Mouse (Mus musculus): Measurements from ENCODE around the gene Cnot10.
A peak's percentile ranks its signal among the peaks of the same experiment; 100 is the strongest.

Cnot10 gene

DNA sequence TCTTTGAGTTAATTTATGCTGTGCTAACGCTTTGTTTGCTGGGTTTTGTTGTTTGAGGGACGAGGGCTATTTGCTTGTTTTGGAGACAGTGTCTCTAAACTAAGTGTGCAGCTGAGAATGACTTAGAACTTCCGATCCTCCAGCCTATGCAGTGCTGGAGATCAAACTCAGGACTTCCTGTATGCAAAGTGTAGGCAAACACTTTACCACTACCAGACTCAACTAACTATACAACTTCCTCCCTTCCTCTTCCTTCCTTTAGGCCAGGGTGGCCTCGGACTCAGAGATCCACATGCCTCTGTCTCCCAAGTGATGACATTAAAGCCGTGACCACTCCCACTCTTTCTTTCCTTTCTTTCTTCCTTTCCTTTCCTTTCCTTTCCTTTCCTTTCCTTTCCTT lies 66.5 kb downstream of the Cnot10 start:
- no peak for DNase-seq

DNA sequence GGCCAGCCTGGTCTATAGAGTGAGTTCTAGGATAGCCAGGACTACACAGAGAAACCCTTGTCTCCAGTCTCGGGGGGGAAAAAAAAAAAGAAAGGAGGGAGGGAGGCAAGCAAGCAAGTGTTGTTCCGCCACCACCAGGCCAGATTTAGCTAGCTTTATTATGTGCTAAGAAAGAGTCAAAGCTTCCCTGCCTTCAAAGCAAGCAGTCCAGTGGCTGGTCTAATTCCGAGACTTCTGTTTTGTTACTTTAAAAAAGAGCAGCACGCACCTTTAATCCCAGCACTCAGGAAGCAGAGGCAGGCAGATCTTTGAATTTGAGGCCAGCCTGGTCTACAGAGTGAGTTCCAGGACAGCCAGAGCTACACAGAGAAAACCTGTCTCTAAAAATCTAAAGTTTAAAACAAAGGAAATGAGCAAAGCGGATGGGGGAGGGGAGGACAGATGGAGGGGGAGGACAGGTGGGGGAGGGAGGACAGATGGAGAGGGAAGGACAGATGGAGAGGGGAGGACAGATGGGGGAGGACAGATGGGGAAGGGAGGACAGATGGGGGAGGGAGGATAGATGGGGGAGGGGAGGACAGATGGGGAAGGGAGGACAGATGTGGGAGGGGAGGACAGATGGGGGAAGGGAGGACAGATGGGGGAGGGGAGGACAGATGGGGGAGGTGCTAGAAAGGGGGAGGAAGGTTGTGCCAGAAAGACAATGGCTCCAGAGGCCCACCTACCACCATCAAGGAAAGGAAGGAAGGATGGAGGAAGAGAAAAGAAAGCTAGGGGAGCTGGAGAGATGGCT lies 71.1 kb downstream of the Cnot10 start:
- no peak for DNase-seq

DNA sequence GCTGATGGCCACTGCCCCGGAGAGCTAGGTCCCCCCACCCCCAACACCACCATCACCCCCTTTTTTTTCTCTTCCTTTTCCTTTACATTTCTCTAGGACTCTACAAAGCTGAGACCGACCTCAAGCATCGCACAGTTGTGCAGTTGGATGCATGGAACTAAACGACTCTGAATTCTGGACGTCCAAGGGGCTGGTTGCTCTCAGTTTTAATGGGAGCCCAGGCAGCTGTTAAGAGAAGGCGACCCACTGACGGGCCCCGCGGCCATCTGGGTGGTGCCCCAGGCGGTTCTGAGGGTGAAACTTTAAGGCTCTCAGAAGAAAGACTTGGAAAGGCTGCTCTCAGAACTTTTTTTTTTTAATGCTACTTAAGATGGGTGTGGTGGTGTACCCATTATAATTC lies 75.3 kb downstream of the Cnot10 start:
- DNase-seq = no peak

DNA sequence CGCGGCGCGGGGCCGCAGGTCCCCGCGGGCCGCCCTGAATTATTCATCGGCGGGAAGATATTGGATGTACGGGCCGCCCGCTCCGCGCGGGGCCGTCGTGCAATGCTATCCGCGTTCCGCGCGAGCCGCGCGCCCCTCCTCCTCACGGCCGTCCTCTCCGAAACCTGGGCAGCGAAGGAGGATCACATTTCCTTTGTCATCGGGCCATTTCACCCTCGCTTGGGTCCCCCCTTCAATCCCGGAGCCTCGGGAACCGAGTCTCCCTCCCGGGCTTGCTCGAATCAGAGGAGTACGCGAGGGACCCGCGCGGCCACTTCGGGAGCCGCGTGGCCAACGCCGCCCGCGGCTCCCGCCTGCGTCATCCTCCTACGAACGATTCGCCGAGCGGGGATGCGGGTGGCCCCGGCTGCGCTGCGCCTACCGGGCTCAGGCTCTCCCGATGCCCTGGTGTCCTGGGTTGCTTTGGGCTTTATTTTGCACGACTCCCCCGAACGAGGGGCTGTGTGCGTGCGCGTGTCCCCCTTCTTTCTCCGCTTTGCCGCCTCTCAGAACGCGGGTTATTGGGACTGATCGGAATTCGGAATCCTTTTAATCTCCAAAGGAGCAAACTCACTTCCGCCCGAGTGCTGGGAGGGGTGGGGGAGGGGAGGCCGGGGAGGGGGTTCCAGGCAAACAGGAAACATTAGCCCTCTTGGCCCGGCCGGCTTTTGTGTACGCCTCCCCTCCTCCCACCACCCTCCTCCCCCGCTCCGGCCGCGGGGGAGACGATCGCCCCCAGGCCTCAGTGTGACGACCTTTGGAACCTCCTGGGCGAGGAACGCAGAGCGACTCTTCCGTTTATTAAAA lies 76.0 kb downstream of the Cnot10 start, which contains the start of gene Trim71:
TSS of gene Trim71 (minus strand) at position 609 of the 846 bp plus-strand sequence.
- peak; percentile 35 for DNase-seq

DNA sequence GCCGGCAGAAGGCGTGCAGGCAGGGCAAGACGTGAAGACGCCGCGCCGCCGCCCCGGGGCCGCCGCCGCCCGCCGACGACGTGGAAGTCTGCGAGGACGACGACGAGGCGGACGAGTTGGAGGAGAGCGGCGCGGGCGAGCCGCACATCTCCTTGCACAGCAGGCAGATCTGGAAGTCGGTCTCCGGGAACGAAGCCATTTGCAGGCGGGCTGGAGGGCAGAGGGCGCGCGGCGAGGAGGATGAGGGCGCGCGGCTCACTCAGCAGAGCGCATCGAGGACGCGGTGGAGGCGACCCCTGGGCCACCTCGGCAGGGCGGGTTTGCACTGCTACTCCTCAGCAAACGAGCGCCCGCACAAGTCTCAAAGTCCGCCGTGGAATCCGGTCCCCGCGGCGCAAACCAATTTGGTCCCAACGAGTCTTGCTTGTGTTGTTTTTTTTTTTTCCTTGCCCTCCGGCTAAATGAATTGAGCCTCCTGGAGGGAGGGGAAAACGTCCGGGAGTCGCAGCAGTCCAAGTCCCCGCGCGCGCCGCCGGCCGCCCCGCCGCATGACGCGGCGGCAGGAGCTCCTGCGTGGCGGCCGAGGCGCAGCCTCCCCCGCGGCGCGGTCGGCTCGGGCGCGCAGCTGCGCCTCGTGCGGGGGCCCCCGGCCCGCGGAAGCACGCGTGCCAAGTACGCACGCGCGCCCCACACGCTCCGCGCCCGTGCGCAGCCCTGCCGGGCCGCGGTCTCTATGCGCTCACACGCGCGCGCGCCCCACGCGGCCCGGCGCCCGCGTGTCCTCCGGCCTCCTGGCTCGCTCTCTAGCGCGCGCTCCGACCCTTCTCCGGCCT lies 76.8 kb downstream of the Cnot10 start:
- DNase-seq = peak; percentile 34

DNA sequence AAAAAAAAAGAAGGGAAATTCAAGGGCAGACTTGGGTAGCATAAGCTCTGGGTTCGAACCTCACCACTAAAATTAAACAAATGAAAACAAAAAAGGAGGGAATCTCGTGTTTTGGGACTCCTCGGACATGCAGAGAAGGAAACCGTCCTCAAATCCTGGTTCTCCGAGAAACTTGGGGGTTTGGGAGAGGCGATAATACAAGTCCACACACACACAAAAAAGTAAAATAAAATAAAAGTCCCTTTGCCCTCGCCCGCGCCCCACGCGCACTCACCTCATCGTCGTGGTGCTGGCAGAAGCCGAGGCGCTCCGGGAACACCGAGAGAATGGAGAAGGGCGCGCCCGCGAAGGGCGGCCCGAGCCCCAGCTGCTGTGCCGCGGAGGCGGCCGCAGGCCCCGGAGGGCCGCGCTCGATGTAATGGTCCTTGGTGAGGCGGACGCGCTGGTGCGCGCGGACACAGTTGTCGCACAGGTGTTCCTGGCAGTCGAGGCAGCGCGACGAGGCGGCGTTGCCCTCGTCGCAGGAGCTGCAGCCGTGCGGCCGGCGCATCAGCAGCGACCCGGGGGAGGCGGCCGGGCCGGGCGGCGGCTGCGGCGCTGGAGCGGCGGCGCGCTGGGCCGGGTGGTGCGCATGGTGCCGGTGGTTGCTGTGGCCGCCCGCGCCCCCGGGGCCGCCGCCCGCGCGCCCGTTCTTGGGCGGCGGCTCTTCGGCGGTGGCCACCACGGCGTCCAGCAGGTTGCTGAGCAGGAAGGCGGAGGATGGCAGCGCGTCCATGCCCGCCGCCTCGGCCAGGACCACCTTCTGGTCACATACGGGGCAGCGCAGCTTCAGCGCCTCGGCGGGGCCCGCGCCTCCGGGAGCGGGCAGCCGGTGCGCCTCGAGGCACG lies 77.7 kb downstream of the Cnot10 start:
- DNase-seq = peak; percentile 13

DNA sequence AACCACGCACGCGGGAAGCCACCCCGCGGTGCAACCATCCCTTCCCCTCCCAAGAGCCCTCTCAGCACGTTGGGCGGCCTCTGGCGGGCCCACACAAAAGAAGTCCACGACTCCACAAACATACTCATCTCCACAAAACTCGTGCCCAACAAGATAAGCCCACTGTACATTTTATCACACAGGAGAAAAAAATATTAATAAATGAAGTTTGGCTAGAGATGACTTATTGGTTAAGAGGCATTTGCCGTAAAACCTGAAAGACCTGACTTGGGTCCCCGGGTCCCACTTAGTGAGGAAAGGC lies 78.4 kb downstream of the Cnot10 start:
- DNase-seq = no peak

DNA sequence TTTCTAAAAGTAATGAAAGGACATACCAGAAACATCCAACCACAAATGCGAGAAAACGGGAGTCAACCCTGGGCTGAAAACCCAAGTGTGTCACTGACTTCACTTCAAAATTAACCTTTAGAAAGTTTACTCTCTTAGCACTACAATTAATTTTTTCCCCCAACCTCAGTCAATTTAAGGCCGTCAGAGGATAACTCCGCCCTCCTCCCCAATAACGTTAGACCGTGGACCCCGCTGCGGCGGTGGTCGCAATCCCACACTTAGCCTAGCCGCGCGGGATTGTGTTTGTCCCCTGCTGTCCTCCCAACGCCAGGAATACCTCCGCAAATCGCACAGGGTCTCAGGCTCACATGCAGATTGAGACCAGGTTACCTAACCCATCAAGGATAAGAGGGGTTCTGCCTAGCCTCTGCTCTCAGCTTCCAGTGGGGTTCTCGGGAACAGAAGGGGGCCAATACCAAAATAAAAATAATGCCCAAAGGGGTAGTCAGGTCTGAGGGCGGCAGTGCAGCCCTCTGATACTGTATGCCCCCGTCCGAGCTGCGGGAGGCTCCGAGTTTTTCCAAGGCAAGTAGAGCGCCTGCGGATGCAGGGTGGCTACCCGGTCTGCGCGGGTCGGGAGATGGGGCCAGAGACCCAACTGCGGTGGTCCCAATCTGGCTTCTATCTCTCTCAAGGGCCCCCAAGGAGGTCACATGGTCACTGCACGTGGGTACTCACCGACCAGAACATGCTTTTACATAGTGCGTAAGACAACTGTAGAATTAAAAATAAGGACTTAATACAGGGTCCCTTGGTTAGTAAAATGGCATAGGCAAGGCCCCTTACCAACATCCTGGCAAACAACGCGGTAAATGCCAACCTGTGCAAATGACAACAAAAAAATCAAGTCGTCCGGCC lies 79.0 kb downstream of the Cnot10 start:
- no peak for DNase-seq

DNA sequence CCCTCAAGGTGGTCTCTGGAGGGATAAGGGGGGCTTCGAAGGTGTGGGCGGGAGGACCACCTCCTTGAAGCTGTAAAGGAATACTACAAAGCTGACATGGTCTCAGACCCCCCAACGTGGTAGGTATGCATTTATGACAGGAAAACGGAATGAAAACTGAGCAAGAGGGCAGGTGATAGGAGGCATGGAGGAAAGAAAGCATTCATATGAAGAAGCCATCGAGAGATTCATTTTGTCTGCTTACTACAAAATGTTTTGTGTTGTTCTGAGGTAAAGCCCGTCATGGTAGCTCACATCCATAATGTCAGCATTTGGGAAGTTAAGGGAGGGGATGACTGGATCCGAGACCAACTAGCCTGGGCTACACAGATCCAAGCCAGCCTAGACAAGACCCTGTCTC lies 79.8 kb downstream of the Cnot10 start:
- DNase-seq = no peak

DNA sequence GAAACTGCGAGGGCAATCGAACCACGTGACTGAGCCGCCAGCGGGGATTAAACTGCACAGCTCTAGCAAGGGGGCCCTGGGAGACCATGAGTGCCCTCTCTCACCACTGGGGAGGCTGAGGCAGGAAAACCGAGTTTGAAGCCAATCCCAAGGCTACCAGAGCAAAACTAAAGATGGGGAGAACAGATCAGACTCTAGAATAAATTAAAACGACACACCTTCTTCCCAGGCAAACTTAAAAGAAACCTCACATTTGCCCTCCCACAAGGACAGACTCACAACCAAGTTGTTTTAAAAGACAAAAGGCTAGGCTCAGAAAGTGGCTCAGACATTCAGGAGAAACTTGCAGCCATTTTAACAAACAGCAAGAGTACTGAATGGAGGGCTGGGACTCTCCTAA lies 82.9 kb downstream of the Cnot10 start:
- DNase-seq = no peak

DNA sequence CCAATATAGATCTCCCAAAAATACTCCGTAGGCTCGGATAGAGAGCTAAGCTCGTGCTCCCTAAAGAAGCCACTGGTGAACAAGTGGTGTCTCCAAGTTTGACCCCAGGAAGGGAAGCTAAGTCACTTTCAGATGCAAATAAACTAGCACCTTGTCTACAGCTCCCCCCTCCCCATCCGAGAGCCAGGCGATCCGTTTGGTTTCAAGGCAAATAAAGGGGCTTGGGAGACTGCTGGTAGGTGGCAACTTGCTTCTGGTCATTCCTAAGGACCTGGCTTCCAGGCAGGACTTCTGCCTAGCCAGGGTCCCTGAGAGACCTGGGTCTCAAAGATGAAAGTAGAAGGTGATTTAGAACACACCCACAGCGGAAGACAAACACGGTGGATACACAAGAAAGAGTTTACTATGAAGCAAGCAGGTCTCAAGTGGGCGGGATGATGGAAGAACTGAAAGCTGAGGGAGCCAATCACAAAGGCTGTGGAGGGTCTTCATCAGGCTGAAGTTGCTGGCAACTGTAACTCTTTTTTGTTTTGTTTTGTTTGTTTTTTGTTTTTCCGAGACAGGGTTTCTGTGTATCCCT lies 83.6 kb downstream of the Cnot10 start:
- DNase-seq = no peak

DNA sequence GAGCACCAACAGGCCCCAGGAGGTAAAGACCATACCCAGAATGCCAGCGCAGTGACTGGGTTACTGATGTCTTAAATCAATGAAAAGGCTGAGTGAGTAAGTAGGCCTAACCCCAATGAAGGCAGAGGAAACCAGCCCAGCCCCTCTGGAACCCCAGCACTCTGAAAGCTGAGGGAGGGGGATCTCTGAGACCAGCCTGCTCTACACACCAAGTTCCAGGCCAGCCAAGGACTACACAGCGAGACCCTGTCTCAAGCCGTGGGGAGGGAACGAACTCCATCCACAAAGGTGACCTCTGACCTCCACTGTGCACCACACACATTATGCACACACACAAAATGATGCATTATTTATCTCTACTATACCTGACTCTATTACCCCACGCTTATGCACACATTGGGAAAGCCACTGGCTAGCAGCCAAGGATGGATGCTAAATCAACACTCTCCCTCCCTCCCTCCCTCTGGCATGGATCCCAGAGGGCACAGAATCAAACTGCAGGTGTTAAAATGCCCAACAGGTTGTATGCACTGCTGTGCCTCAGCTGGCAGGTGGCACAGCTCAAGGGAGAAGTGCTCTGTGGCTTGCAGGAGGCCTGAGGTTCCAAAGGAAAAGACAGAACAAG lies 85.5 kb downstream of the Cnot10 start:
- no peak for DNase-seq

DNA sequence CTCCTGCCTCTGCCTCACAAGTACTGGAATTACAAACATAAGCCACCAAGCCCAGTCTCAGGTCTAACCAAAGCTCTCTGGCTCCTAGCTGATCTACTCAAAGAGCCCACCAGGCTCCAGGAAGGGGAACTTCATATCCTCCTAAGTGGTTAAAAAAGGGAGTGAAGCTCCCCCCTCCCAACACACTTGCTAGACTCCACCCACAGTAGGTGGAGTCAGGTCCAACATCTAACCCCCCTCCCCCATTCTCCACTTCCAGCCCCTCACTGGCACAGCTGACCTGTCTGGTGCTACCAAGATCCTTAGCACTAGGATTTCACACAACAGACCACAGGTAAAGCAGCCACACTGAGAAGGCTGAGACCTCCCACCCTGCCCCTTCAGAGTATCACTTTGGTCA lies 86.2 kb downstream of the Cnot10 start:
- no peak for DNase-seq

DNA sequence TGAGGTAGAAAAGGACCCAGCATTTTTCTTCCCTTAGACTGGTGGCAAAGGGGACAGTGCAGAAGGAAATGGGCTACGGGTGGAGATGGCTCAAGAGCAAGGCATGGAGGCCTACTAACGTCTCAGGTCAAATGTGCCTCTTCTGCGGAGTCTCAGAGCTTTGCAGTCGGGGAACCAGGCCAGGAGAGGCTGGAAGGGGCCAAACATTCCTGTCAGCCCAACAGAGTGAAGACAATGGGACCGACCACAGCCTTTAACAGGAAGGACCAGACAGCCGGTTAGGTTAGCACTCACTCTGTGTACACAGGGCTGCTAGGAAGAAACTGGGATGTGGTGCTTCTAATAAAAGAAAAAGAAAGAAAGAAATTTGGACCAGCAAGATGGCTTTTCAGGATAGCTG lies 90.0 kb downstream of the Cnot10 start:
- DNase-seq = no peak

DNA sequence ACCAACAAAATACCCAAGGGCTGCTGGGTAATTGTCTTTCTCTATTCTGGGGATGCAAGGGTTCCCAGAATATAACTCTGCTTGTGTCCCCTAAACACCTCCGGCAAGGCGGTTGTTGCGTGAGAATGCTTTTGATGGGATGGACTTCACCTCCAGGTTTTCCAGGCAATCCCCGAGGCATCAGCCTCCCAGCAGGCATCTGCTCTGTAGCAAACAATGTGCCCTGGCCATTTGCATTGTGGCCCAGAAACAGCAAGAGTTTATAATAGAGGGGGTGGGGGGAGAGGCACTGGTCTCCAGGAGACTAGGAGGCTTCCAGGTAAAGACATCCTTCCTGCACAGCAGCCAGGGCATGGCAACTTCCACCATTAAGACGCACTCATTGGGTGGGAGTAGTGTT lies 90.9 kb downstream of the Cnot10 start:
- DNase-seq = no peak

DNA sequence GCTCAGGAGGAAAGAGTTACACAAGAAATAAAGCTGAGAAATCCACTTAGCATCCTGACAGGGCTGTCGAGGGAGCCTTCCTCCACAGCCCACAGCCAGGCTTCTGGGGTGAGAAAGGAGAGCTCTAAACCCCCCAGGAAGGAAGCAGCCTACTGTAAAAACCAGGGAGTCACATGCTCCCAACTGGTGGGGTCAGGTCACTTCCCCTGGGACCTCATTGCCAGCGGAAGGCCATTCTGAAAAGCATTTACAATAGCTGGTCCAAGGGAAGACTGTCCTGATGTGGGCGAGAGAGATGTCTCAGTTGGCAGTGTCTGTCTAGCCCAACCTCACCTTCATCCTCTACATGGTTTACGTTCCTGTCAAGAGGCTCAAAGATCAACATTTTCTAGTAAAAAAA lies 91.5 kb downstream of the Cnot10 start:
- DNase-seq = no peak

DNA sequence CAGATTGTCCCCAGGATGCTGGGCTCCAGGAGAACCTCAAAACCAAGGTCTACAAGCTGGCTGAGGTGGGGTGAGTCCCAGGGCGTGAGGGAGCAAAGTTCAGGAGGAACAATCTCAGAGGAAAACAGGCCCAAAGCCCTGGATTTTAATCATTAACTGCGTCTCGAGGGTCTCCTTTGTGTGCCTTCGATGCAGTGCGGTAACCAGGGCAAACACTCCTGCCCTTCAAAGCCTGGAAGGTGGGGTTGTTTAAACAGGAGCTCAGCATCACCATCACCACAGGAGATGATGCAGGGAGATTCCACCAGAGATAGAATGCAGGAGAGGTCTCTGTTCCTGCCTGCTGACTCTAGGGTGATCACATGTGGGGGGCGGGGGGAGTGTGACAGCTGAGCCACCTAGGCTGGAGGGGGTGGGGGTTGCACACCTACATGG lies 92.3 kb downstream of the Cnot10 start:
- no peak for DNase-seq

DNA sequence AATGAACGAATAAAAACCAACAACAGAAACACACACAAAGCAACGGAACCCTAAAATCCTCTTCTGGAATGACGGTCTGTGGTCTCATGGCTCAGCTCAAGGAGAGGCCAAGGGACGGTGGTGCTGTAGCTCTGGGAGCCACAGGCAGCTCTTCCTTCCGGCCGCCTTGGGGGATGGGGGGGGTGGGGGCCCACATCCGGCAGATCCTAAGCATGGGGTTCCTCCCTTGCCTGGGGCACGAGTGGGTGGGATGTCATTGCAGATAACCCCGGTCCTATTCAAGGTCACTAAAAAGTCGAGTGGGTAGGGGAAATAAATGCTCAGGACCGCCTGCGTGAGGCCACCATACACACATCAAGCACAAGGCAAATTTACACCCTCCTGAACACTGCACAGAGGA lies 93.2 kb downstream of the Cnot10 start:
- no peak for DNase-seq

DNA sequence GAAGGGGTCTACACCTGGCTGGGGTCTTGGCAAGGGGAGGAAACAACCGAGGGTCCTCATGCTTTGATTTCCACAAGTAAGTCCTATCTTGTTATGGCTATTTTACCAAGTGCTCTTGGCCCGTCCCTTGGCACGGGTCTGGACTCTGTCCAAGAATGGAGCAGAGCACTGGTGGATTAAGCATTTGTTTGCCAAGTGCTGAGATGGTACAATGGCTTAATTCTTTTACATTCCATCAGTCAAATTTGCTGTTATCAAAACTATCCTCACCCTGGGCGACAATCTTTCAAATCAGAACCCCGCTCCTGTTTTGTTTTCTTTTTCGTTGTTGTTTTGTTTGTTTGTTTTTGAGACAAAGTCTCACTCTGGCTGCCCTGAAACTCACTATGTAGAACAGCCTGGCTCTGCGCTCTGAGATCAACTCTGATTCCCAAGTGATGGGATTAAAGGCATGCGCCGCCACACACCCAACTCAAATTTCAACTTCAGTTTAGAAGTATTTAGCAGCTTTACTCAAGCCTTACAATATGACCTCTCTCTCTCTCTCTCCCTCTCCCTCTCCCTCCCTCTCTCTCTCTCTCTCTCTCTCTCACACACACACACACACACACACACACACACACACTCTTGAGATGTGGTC lies 95.1 kb downstream of the Cnot10 start:
- no peak for DNase-seq
